Mouse (Mus musculus): Measurements from ENCODE around the gene Sox8.

Sox8 gene

DNA sequence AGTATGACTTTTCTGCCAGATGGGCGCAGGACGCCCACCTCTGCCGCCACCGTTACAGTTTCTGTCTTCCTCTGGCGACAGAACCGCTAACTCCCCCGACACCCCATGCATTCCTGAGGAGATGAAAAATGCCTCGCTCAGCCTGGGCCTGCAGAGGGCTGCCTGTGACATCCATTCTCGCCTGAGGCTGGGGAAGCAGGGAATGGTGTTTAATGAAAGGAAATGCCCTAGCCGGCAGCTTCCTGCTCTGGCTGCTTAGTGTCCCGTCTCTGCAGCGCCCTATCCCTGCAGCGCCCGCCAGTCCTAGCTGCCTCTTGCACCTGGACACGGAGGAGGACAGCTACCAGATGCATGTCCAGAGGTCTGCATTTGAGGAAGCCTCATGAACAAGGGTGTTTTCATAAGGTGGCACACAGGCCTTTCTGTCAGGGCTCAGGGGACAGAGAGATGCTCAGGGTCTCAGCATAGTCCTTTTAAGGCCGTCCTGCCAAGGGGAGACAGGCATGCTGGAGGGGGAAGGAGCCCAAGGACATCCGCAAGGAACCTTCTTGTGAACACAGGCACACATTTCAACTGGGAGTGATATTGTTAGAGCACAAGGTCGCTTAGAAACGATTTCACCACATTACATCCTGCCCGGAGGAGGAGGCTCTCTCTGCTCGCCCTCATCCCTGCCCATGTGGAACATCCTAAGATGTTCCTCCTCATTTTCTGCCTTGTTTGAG is 13.7 kb downstream of the Sox8 start:
- in situ Hi-C loops (cut with MboI, MseI): no loop called here

- in situ Hi-C loops (cut with MboI, MseI): no loop called here
These were observed 14.5 kb downstream of the Sox8 start for GRCm38 (mm10) chr17:25555666-25556629.

DNA sequence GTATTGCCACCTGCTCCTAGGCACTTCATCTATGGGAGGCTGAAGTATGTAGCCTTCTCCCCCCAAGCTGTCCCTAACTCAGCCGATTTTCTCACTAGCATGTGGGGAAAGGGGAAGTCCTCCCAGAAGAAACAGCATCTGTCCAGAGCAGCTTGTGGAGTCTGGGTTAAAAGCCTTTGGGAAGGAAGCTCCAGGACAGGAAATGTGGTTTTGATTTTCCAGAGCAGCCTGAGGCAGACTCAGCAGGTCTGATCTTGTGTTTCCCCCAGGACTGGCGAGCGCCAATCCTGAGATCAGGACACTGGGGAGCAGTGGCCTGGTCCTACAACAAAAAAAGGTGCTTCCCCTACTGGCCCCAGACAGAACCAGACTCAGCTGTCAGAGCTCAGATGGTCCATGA is 15.3 kb downstream of the Sox8 start:
- in situ Hi-C loops (cut with MboI, MseI): no loop called here

- in situ Hi-C loops (cut with MboI, MseI): no loop called here
These were observed 19.2 kb downstream of the Sox8 start for GRCm38 (mm10) chr17:25551313-25551712.

- in situ Hi-C loops (cut with MboI, MseI): no loop called here
These were observed 20.5 kb downstream of the Sox8 start for GRCm38 (mm10) chr17:25550020-25550419.

DNA sequence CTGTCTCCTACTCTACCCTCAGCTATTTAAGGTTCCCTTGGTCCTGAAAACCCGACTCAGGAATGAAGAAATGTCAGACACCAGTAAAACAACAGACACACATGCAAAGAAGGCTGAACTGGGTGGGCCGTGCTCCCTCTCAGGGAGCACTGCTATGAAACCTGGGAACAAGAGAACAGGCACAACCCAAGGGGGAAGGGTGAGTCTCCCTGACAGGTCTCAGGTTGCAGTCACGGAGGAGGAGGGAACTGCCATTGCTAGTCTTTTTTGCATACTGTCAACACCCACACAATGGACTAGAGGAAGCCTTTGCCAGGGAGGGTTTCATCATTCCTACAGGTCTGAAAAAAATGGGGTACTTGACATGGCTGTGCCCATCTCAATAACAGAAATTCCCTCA is 23.5 kb downstream of the Sox8 start:
- in situ Hi-C loops (cut with MboI, MseI): no loop called here

- in situ Hi-C loops (cut with MboI, MseI): no loop called here
These were observed 28.7 kb downstream of the Sox8 start for GRCm38 (mm10) chr17:25541768-25542167.

DNA sequence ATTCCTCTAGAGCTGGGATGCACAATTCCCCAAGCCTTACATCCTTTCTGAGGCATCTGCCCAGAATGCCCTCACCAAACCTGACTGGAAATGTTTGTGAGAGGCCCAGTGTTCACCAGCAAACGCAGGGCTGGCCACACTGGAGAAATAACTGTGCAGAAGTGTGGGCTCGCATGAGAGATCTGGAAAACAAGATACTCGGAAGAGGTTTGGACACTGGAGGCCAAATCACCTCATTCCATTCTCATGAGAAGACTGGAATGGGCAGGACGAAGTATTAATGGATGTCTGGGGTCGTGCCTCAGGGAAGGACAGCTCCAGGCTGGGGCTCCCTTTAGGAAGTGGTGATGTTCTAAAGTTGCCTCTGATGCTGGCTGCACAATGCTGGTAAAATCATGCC is 29.8 kb downstream of the Sox8 start:
- in situ Hi-C loops (cut with MboI, MseI): no loop called here

DNA sequence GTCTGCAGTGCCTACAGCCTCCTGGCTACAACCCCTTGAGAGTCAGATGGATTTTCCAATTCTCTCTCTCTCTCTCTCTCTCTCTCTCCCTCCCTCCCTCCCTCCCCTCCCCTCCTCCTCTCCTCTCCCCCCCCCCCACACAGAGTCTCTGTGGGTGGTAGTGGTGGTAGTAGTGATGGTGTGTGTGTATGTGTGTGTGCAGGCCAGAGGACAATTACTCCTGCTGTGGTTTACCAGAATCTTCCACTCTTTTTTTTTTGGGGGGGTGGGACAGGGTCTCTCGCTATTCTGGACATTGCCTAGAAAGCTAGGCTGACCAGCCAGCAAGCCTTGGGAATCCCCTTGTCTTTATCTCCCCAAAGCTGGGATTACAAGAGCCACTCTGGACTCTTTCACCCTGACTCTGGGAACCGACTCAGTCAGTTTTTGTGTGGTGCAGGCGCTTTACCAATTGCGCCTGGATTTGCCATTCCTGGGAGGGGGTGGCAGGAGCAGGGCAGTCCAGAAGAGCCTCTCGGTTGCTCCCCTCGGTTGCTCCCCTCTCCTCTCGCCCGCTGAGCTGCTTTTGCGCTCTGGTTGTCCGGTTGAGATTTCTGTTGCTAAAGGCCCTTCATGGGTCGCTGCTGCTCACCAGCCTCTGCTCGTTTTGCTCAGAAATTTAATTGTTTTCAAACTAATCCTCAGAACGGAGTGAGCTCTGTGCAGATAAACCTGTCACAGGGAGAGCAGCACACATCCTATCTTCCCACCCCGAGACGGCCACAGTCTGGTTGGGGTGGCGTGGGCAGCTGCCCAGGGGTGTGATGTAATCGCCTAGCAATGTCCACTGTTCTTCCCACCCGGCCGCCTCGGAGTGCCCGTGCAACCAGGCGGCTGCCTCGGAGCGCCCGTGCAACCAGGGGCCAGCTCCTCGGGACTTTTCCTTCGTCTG is 31.3 kb downstream of the Sox8 start:
- in situ Hi-C loops (cut with MboI, MseI): no loop called here

DNA sequence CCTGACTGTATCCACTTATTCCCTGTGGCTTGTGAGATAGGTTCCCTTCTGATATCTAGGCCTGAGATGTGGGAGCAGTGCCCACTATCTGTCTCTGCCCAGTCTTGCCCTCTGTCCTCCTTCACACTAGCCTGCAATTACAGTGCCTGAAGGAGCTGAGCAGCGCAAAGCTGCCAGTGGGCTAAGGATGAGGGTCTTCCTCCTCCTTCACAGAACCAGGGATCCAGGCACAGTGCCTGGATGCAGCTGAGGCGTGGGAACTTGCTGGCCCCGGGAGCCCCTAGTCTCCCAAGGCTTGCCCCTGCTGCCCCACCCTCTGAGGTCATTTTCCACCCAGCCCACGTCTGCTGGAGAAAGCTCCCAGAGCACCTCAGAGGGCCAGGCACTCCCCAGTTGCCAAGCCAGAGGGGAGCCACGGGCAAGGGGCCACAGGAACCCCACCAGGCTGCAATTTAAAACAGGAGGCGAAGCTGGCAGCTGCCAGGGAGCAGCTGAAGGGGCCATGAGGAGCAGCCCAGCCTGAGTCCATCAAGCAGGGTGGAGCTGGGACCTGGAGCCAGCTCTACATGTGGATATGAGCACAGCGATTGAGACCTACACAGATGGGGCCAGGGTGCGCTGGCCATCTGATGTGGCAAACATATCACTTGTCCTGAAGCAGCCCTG is 40.0 kb downstream of the Sox8 start:
- in situ Hi-C loops (cut with MboI, MseI): no loop called here

- in situ Hi-C loops (cut with MboI, MseI): no loop called here
These were observed 48.4 kb downstream of the Sox8 start for GRCm38 (mm10) chr17:25522080-25522479.

DNA sequence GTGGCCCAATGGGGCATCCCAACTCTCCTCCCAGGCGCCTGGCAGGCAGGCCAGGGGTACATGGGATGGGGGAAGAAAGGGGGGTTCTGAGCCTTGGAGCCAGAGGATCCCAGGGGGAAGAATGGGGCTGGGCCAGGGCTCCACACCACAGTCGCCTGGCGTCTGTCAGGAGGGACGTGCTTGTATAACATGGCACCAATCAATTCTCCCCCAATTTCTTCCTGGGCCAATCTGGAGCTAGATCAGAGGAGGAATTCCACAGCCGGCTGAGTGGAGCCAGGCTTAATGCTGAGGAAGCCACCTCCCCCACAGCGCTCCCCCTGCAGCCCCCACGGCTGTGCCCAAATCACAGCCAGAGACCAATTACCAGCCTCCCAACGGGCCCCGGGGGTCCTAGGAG is 50.0 kb downstream of the Sox8 start:
- in situ Hi-C loops (cut with MboI, MseI): no loop called here

DNA sequence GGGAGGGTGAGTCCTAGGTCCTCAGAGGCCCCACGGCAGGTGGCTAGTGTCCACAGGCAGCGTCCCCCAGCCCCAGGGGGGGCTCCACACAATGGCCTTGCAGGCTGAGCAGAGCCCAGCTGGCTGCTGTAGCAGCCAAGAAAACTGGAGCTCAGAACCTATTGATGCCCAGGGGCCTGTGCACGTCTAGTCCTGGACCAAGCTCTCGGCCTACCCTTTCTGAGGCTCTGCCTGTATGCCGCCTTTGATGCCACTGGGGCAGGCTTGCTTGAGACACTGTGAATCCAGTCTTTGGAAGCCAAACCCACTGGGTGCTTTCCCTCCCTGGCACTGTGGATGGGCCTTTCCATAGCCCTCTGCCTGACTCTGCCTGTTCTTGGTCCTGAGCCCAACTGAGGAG is 51.0 kb downstream of the Sox8 start:
- in situ Hi-C loops (cut with MboI, MseI): no loop called here

DNA sequence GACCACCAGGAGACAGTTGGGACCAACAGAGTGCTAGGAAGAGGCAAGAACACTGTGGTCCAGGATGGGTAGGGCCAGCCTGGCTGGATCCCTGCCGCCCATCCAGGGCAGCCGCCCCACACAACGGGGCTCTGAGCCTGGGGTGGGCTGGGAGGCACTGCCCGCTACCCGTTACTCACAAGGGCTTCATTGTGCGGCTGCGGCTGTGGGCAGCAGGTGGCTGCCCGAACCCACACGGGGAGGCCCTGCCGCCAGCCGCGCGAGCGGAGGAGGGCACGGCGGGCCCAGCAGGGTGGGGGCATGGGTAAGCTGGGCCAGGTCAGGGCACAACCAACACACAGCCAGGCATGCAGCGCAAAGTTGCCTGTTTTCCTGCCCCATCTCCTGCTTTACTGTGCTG is 52.3 kb downstream of the Sox8 start:
- in situ Hi-C loops (cut with MboI, MseI): no loop called here

GRCm38 (mm10) chr17:25516315-25516714 is 54.2 kb downstream of the Sox8 start:
- in situ Hi-C loops (cut with MboI, MseI): no loop called here
